Mouse (Mus musculus): ENCODE data around the gene Gtpbp10. TPM values are rescaled to one million over a fixed set of nuclear protein-coding genes. Genes with fewer than 3 reads are reported as not detected.

Gtpbp10 gene
- polyA plus RNA-seq, 1 experiment from 2014 or later, result 29.6 TPM

DNA sequence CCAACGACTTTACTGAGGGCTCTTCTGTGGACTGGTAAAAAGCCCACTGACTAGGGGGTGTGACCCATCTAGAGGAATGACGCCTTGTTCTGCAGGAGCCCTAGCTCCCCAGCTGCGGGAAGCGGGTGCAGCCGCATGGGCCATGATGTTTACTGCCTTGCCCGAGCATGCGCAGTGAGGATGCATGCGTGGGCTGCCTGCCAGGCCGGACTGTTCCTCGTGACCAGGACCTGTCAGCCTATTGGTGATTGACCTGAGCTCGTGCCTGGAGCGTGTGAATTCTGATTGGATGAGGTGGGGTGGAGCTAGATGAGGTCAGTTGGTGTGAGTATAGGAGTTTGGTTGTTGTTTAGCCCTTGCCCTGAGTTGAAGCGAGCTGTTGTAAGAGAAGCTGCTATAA, 54.9 kb downstream of the Gtpbp10 start:
- Histone ChIP-seq H3K36me3 (ENCODE audit: insufficient read depth, low read length) (0 out of 2 replicates have a peak, but pooled peaks cover 4% of the 10 kb centered on the region), H3K9ac (ENCODE audit: low read depth, low read length) (no peak overlapping the region), H3K4me2 (ENCODE audit: low read length) (no peak overlapping the region), H3K9me3 (replicated peaks; ENCODE audit: low read length) (no peaks in the 10 kb centered on the region), H3K4me3 (replicated peaks; ENCODE audit: low read depth, low read length) (no peak overlapping the region), H3K4me1 (replicated peaks; ENCODE audit: insufficient read depth, low read length) (no peaks in the 10 kb centered on the region), H3K27ac (no peak overlapping the region), H3K27me3 (ENCODE audit: insufficient read depth, low read length) (no peaks in the 10 kb centered on the region)
- no peak for TF ChIP-seq CTCF (IDR thresholded peaks at IDR 0.05; ENCODE audit: low read depth)
- ATAC-seq (replicated peaks; ENCODE audit: low FRiP score, low read depth) (no peak), DNase-seq (ENCODE audit: low spot score) (no peak)
- WGBS, result 87% methylated on average over 13 of the region's 13 CpGs

DNA sequence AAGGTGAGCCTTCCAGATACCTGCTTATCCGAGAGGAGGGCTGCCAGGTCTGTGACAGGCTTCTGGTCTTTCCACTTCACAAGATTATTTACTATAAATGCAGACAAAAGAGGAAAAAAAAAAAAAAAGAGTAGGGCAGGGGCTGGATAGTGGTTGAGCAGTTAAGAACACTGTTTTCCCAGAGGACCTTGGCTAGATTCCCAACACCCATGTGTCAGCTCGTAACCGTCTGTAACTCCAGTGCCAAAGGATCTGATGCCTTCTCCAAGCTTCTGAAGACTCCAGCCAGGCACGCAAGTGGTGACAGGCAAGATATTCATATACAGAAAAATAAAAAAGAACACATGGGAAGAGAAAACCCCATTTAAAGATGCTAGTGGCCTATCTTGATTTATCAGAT, 56.0 kb downstream of the Gtpbp10 start:
- TF ChIP-seq CTCF (IDR thresholded peaks at IDR 0.05; ENCODE audit: low read depth), result no peak
- no peaks in the 10 kb centered on the region for H3K4me1 ChIP-seq (replicated peaks; ENCODE audit: insufficient read depth, low read length)
- no peak for ATAC-seq (replicated peaks; ENCODE audit: low FRiP score, low read depth)
- H3K9ac ChIP-seq (ENCODE audit: low read depth, low read length), result no peak overlapping the region
- no peaks in the 10 kb centered on the region for H3K27me3 ChIP-seq (ENCODE audit: insufficient read depth, low read length)
- H3K36me3 ChIP-seq (ENCODE audit: insufficient read depth, low read length), result no peaks in the 10 kb centered on the region
- H3K9me3 ChIP-seq (replicated peaks; ENCODE audit: low read length), result no peaks in the 10 kb centered on the region
- 88% methylated on average over 4 of the region's 4 CpGs for WGBS
- H3K27ac ChIP-seq, result no peak overlapping the region
- DNase-seq (ENCODE audit: low spot score), result no peak
- no peak overlapping the region for H3K4me3 ChIP-seq (replicated peaks; ENCODE audit: low read depth, low read length)
- H3K4me2 ChIP-seq (ENCODE audit: low read length), result no peak overlapping the region

DNA sequence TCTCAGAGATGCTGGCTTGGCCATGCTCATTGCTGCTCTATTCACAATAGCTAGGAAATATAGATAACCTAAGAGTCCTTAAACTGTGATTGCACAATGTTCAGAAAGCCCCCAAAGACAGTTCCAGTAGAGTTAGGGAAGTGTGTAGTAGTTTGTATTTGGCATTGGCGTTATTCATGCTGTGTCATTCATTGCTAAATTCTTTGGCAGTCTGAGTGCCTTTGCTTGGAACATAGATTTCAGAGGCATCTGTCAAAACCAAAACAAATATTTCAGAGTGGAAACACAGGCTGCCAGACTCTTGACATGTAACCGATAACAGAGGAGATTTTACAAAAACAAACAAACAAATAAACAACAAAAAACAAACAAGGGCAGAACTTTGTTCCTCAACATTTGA, 57.8 kb downstream of the Gtpbp10 start:
- no peak overlapping the region for H3K4me2 ChIP-seq (ENCODE audit: low read length)
- no peaks in the 10 kb centered on the region for H3K4me1 ChIP-seq (replicated peaks; ENCODE audit: insufficient read depth, low read length)
- no peaks in the 10 kb centered on the region for H3K36me3 ChIP-seq (ENCODE audit: insufficient read depth, low read length)
- WGBS, result 81% methylated on average over 2 of the region's 2 CpGs
- no peak for DNase-seq (ENCODE audit: low spot score)
- H3K9me3 ChIP-seq (replicated peaks; ENCODE audit: low read length), result no peaks in the 10 kb centered on the region
- TF ChIP-seq CTCF (IDR thresholded peaks at IDR 0.05; ENCODE audit: low read depth), result no peak
- H3K9ac ChIP-seq (ENCODE audit: low read depth, low read length), result no peak overlapping the region
- no peaks in the 10 kb centered on the region for H3K27me3 ChIP-seq (ENCODE audit: insufficient read depth, low read length)
- no peak overlapping the region for H3K27ac ChIP-seq
- ATAC-seq (replicated peaks; ENCODE audit: low FRiP score, low read depth), result no peak
- no peak overlapping the region for H3K4me3 ChIP-seq (replicated peaks; ENCODE audit: low read depth, low read length)

DNA sequence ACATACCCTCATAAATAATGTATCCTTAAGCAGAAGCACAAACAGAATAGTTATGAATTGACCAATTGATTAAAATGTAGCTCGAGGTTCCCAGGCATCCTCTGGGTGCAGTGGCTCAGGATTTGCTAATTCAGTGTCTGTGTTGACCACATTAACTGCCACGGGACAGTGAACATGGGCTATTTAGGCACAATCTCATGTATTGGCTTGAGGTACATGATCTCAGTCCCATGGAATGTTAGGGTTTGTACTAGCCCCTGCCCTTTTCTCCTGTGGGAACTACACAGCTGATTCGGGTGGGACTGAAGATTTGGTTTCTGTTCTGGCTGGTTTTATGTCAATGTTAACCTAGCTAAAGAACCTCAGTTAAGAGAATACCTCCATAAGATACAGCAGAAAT, 62.9 kb downstream of the Gtpbp10 start:
- WGBS, result 36% methylated on average over 3 of the region's 3 CpGs
- H3K4me3 ChIP-seq (replicated peaks; ENCODE audit: low read depth, low read length), result no peak overlapping the region

DNA sequence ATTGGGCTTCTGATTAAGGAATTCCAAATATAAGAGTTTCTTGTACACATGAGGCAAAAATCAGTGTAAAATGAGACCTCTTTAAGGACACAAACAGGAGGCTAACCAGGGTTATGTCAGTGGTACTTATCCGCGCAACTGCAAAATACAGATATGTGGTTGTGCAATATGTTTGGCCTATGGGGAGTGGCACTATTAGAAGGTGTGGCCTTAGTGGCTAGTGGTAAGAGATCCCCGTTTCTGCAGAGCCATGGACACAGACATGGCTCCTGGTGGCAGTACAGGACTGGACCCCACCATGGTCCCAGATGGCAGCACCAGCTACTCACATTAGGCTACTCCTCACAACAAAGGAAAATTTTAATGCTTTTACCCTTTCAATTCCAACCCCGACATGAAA, 64.3 kb downstream of the Gtpbp10 start:
- WGBS, result 87% methylated on average over 4 of the region's 4 CpGs
- H3K4me1 ChIP-seq (replicated peaks; ENCODE audit: insufficient read depth, low read length), result no peaks in the 10 kb centered on the region
- no peak for ATAC-seq (replicated peaks; ENCODE audit: low FRiP score, low read depth)
- no peak for TF ChIP-seq CTCF (IDR thresholded peaks at IDR 0.05; ENCODE audit: low read depth)
- no peak overlapping the region for H3K27ac ChIP-seq
- H3K4me3 ChIP-seq (replicated peaks; ENCODE audit: low read depth, low read length), result no peak overlapping the region
- DNase-seq (ENCODE audit: low spot score), result no peak
- no peaks in the 10 kb centered on the region for H3K27me3 ChIP-seq (ENCODE audit: insufficient read depth, low read length)
- H3K36me3 ChIP-seq (ENCODE audit: insufficient read depth, low read length), result no peaks in the 10 kb centered on the region
- no peak overlapping the region for H3K9ac ChIP-seq (ENCODE audit: low read depth, low read length)
- no peak overlapping the region for H3K4me2 ChIP-seq (ENCODE audit: low read length)
- H3K9me3 ChIP-seq (replicated peaks; ENCODE audit: low read length), result no peaks in the 10 kb centered on the region

More for the DNA sequence above, 62.9 kb downstream of the Gtpbp10 start:
- H3K9me3 ChIP-seq (replicated peaks; ENCODE audit: low read length), result no peaks in the 10 kb centered on the region
- no peaks in the 10 kb centered on the region for H3K27me3 ChIP-seq (ENCODE audit: insufficient read depth, low read length)
- no peak overlapping the region for H3K9ac ChIP-seq (ENCODE audit: low read depth, low read length)
- ATAC-seq (replicated peaks; ENCODE audit: low FRiP score, low read depth), result peak; percentile 82
- peak; percentile 34 for DNase-seq (ENCODE audit: low spot score)
- no peak overlapping the region for H3K4me2 ChIP-seq (ENCODE audit: low read length)
- TF ChIP-seq CTCF (IDR thresholded peaks at IDR 0.05; ENCODE audit: low read depth), result no peak
- H3K27ac ChIP-seq, result no peak overlapping the region
- H3K36me3 ChIP-seq (ENCODE audit: insufficient read depth, low read length), result no peaks in the 10 kb centered on the region
- H3K4me1 ChIP-seq (replicated peaks; ENCODE audit: insufficient read depth, low read length), result no peaks in the 10 kb centered on the region

DNA sequence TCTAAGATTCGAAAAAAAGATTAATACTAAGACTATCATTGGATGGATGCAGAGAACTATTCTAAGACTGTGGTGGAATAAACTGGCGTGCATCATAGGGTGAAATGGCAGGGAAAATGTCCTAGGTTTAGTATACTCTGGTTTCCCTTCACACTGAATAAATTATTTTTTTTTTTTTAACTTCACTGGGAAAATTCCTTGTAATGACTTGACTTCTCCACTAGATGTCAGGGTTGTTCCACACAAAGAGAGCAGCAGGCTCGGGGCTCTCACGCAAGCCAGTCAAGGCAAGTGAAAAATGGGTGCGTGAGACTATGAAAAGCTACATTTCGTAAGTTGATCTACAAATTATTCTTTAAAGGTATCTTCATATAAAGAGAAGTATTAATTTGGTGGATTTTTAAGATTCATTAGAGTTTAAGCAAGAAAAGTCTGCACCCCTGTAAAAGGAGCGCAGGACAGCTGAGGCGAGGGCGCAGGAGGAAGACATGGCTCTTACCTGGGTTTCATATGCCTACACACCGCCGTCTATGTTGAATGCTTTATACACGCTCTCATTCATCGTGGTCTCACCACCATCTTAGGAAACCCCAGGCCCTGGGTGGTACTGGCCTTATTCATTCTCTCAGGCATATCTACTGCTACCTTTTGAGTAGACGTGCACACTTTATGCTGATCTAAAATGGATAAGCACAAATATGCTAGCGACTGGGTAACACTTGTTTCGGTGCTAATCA, 64.9 kb downstream of the Gtpbp10 start:
- Histone ChIP-seq H3K27ac (no peak overlapping the region), H3K4me1 (replicated peaks; ENCODE audit: insufficient read depth, low read length) (no peaks in the 10 kb centered on the region), H3K4me2 (ENCODE audit: low read length) (no peak overlapping the region), H3K4me3 (replicated peaks; ENCODE audit: low read depth, low read length) (no peak overlapping the region), H3K9ac (ENCODE audit: low read depth, low read length) (no peak overlapping the region), H3K27me3 (ENCODE audit: insufficient read depth, low read length) (no peaks in the 10 kb centered on the region), H3K9me3 (replicated peaks; ENCODE audit: low read length) (no peaks in the 10 kb centered on the region), H3K36me3 (ENCODE audit: insufficient read depth, low read length) (no peaks in the 10 kb centered on the region)
- DNase-seq (ENCODE audit: low spot score) (peak; percentile 81), ATAC-seq (replicated peaks; ENCODE audit: low FRiP score, low read depth) (0 out of 2 replicates have a peak, but pooled peaks have one; percentile 57)
- peak; percentile 88 for TF ChIP-seq CTCF (IDR thresholded peaks at IDR 0.05; ENCODE audit: low read depth)
- 40% methylated on average over 16 of the region's 16 CpGs for WGBS

DNA sequence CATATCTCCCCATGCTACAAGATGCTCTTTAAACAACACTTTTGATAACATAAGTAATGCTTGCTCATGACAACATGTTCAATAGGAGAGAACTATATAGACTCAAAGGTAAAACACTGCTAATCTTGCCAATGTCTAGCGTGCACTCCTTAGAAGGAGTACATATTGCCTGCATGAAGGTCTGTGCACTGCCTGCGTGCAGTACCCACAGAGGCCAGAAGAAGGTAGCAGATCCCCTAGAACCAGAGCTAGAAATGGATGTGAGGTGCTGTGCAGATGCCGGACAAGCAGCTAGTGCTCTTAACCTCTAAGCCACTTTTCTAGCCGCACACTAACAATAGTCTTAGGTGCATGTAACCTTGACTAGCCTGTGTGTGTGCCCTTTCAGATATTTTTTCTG, 67.2 kb downstream of the Gtpbp10 start:
- ATAC-seq (replicated peaks; ENCODE audit: low FRiP score, low read depth) (no peak), DNase-seq (ENCODE audit: low spot score) (no peak)
- TF ChIP-seq CTCF (IDR thresholded peaks at IDR 0.05; ENCODE audit: low read depth), result no peak
- no peaks in the 10 kb centered on the region for H3K36me3 ChIP-seq (ENCODE audit: insufficient read depth, low read length)
- WGBS, result 93% methylated on average over 4 of the region's 4 CpGs
- H3K9ac ChIP-seq (ENCODE audit: low read depth, low read length), result no peak overlapping the region
- no peak overlapping the region for H3K4me2 ChIP-seq (ENCODE audit: low read length)
- H3K27me3 ChIP-seq (ENCODE audit: insufficient read depth, low read length), result no peaks in the 10 kb centered on the region
- no peaks in the 10 kb centered on the region for H3K4me1 ChIP-seq (replicated peaks; ENCODE audit: insufficient read depth, low read length)
- H3K9me3 ChIP-seq (replicated peaks; ENCODE audit: low read length), result no peaks in the 10 kb centered on the region
- H3K27ac ChIP-seq, result no peak overlapping the region
- no peak overlapping the region for H3K4me3 ChIP-seq (replicated peaks; ENCODE audit: low read depth, low read length)

Other genes with a start within 250 kb of the Gtpbp10 start
- gene Cdk14, start 139.2 kb downstream of the Gtpbp10 start, polyA plus RNA-seq (2015; fragmentation: Nextera tagmentation; extraction: Ambion mirVana), result 8.8 and 9.2 TPM in 2 replicates
- gene 1700015F17Rik, start 80.4 kb downstream of the Gtpbp10 start, polyA plus RNA-seq (2015; fragmentation: Nextera tagmentation; extraction: Ambion mirVana), result not detected in 2 replicates
- 31.5 and 34.0 TPM in 2 replicates for gene Cldn12, start 44.6 kb downstream of the Gtpbp10 start, polyA plus RNA-seq (2015; fragmentation: Nextera tagmentation; extraction: Ambion mirVana)
- 0.59 and 0.66 TPM in 2 replicates for gene Gm8773, start 14.3 kb upstream of the Gtpbp10 start, polyA plus RNA-seq (2015; fragmentation: Nextera tagmentation; extraction: Ambion mirVana)
- 1.6 and 3.7 TPM in 2 replicates for gene Cfap69, start 104.7 kb upstream of the Gtpbp10 start, polyA plus RNA-seq (2015; fragmentation: Nextera tagmentation; extraction: Ambion mirVana)
- 24.8 and 25.0 TPM in 2 replicates for gene Steap2, start 135.0 kb upstream of the Gtpbp10 start, polyA plus RNA-seq (2015; fragmentation: Nextera tagmentation; extraction: Ambion mirVana)
- gene Steap1, start 189.8 kb upstream of the Gtpbp10 start, polyA plus RNA-seq (2015; fragmentation: Nextera tagmentation; extraction: Ambion mirVana), result 12.1 and 13.2 TPM in 2 replicates